Mouse (Mus musculus) embryonic facial prominence, embryonic 10.5 days (tissue): ENCODE results near the gene Rbfox2. TPM values are rescaled to one million over a fixed set of nuclear protein-coding genes. Genes with fewer than 3 reads are reported as not detected.

Source experiments
- DNase-seq: peaks from one replicate; pipeline ENCODE4 v3.0.0-alpha.2; 2017; ENCODE audit warnings: low spot score
- H3K27ac ChIP-seq: fragments of 300-500 bp; sonication (generic); replicated peaks from 2 replicates; pipeline ENCODE4 v1.5.1; 2016; ENCODE audit warnings: mild to moderate bottlenecking
- H3K27me3 ChIP-seq: fragments of 300-500 bp; sonication (generic); replicated peaks from 2 replicates; pipeline ENCODE4 v1.6.1; 2016; ENCODE audit warnings: low read depth, mild to moderate bottlenecking; ENCODE audit not compliant: poor library complexity, severe bottlenecking
- H3K36me3 ChIP-seq: fragments of 300-500 bp; sonication (generic); replicated peaks from 2 replicates; pipeline ENCODE4 v1.6.1; 2016; ENCODE audit warnings: mild to moderate bottlenecking, moderate library complexity
- H3K4me1 ChIP-seq: fragments of 300-500 bp; sonication (generic); 2 replicates; pipeline ENCODE4 v1.6.1; 2016
- H3K4me3 ChIP-seq: fragments of 300-500 bp; sonication (generic); 2 replicates; pipeline ENCODE4 v1.5.1; 2016; ENCODE audit warnings: mild to moderate bottlenecking, moderate library complexity
- H3K9me3 ChIP-seq: fragments of 300-500 bp; sonication (generic); 2 replicates; pipeline ENCODE4 v1.6.1; 2016; ENCODE audit warnings: mild to moderate bottlenecking
- WGBS: fragments of 180-500 bp; shearing (Covaris S2); methylation state at CpG from one replicate; pipeline ENCODE4 v1.1.7; 2016; 5-methylcytosine and 5-hydroxymethylcytosine counted together
- polyA plus RNA-seq: library from polyadenylated mRNA; unstranded; fragments of >200 nt; fragmentation: Nextera tagmentation; extraction: Ambion mirVana; gene quantifications from 2 replicates; pipeline ENCODE4 v1.2.1, GENCODE M21; 2016

Rbfox2 gene
- polyA plus RNA-seq, 1 experiment from 2014 or later, result 60.7 TPM

GRCm38 (mm10) chr15:77144960-77145359, 161.8 kb downstream of the Rbfox2 start:
- no peak overlapping the region for H3K27ac ChIP-seq
- H3K4me1 ChIP-seq, result peaks cover 29% of the 10 kb centered on the region
- peaks cover 23% of the 10 kb centered on the region for H3K36me3 ChIP-seq
- H3K27me3 ChIP-seq, result no peaks in the 10 kb centered on the region
- WGBS, result 90% methylated on average over 1 of the region's 1 CpGs
- H3K4me3 ChIP-seq, result no peak overlapping the region
- no peak for DNase-seq
- H3K9me3 ChIP-seq, result no peaks in the 10 kb centered on the region

DNA sequence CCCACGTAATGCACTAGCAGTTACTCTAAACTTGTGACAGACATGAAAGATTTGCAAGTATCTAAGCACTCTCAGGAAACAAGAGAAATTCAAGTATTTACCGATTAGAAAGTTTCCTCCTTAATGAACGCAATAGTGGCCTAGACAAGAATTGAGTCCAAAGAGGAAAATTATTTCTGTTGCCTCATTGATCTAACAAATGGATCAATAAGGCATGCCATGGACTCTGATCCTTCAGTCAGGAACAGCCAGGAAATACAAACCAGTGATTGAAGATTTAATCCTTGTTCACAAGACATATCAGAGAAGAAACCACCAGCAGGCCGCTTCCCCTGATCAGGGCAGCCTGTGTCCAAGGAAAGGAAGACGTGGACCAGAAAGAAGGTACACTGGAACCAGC, 164.0 kb downstream of the Rbfox2 start:
- Histone ChIP-seq H3K27me3 (no peaks in the 10 kb centered on the region), H3K4me3 (no peak overlapping the region), H3K36me3 (peaks cover 17% of the 10 kb centered on the region), H3K4me1 (peaks cover 24% of the 10 kb centered on the region), H3K27ac (no peak overlapping the region), H3K9me3 (no peaks in the 10 kb centered on the region)
- WGBS, result 90% methylated on average over 5 of the region's 5 CpGs
- DNase-seq, result no peak

GRCm38 (mm10) chr15:77142352-77142751, 164.5 kb downstream of the Rbfox2 start:
- 75% methylated on average over 6 of the region's 6 CpGs for WGBS
- peaks cover 24% of the 10 kb centered on the region for H3K4me1 ChIP-seq
- no peaks in the 10 kb centered on the region for H3K27me3 ChIP-seq
- H3K4me3 ChIP-seq, result no peak overlapping the region
- no peak overlapping the region for H3K27ac ChIP-seq
- no peaks in the 10 kb centered on the region for H3K9me3 ChIP-seq
- H3K36me3 ChIP-seq, result peaks cover 16% of the 10 kb centered on the region
- no peak for DNase-seq

DNA sequence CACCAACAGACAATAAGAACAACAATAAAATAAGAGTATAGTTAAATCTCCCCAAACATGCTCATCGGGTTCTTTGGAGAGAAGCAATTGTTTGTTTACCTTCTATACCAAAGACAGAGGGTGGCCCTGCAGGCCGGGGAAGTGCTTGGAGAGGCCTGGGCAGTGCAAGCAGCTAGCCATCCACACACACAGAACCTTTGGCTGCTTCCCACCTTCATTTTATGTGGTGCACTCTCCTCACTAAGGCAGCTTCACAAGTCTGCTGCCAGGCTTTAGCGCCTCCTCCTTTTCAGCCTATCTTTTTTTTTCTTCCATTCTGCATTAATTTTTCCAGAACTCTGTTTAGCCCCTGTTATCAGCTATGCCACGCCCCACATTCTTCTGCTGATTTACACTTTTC, 165.1 kb downstream of the Rbfox2 start:
- peaks cover 10% of the 10 kb centered on the region for H3K36me3 ChIP-seq
- no peak overlapping the region for H3K27ac ChIP-seq
- no peaks in the 10 kb centered on the region for H3K9me3 ChIP-seq
- H3K27me3 ChIP-seq, result no peaks in the 10 kb centered on the region
- 75% methylated on average over 4 of the region's 4 CpGs for WGBS
- peaks cover 24% of the 10 kb centered on the region for H3K4me1 ChIP-seq
- no peak for DNase-seq
- no peak overlapping the region for H3K4me3 ChIP-seq

GRCm38 (mm10) chr15:77138282-77138681, 168.5 kb downstream of the Rbfox2 start:
- Histone ChIP-seq H3K36me3 (peaks cover 38% of the 10 kb centered on the region), H3K4me3 (no peak overlapping the region), H3K27me3 (no peaks in the 10 kb centered on the region), H3K9me3 (peaks cover 8% of the 10 kb centered on the region; the same call in 1 of the 2 replicates), H3K27ac (0 out of 2 replicates have a peak overlapping the region, but pooled peaks have one; percentile 14), H3K4me1 (peaks cover 24% of the 10 kb centered on the region)
- WGBS, result 84% methylated on average over 5 of the region's 5 CpGs
- DNase-seq, result no peak

DNA sequence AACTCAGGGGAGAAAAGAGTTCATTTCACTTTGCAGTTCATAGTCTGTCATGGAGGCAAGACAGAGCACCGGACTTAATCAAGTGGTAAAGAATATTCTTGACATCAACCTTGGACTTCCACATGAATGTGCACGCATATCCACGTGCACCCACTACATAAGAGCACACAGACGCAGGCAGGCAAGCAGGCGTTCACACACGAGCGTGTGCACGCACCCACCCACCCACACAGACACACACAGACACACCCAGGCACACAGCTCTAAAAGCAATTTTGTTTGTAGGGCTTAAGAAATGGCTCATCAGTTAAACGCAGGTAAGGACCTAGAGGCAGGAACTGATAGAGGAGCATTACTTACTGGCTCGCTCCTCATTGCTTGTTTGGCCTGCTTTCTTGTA, 172.3 kb downstream of the Rbfox2 start:
- DNase-seq, result no peak
- H3K36me3 ChIP-seq, result peaks cover 64% of the 10 kb centered on the region
- H3K27ac ChIP-seq, result no peak overlapping the region
- H3K4me1 ChIP-seq, result peaks cover 6% of the 10 kb centered on the region
- peaks cover 8% of the 10 kb centered on the region; the same call in 1 of the 2 replicates for H3K9me3 ChIP-seq
- H3K27me3 ChIP-seq, result no peaks in the 10 kb centered on the region
- 97% methylated on average over 10 of the region's 10 CpGs for WGBS
- no peak overlapping the region for H3K4me3 ChIP-seq

DNA sequence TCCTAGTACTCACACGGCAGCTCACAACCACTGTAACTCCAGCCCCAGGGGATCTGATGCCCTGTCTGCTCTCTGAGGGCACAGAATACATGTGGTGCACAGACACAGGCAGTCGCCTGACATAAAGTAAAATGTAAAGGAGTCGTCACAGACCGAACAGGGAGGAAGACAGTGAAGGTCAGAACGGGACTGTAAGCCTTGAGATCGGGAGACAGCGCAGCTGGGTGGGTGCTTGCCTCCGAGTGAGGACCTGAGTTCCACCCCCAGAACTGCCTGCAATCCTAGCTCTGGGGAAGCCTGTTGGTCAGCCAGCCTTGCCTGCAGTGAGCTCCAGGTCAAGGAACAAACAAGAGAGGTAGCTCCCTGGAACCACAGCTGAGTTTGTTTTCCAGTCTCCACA, 177.7 kb downstream of the Rbfox2 start:
- H3K27me3 ChIP-seq, result no peaks in the 10 kb centered on the region
- H3K4me1 ChIP-seq, result no peaks in the 10 kb centered on the region
- WGBS, result 76% methylated on average over 8 of the region's 8 CpGs
- H3K27ac ChIP-seq, result no peak overlapping the region
- H3K4me3 ChIP-seq, result no peak overlapping the region
- no peak for DNase-seq
- H3K9me3 ChIP-seq, result no peaks in the 10 kb centered on the region
- H3K36me3 ChIP-seq, result peaks cover 72% of the 10 kb centered on the region

- H3K27me3 ChIP-seq, result no peaks in the 10 kb centered on the region
- H3K27ac ChIP-seq, result no peak overlapping the region
- H3K4me3 ChIP-seq, result no peak overlapping the region
- peaks cover 67% of the 10 kb centered on the region for H3K36me3 ChIP-seq
- no peak for DNase-seq
- 0 out of 2 replicates have a peak, but pooled peaks cover 4% of the 10 kb centered on the region for H3K4me1 ChIP-seq
- WGBS, result 88% methylated on average over 2 of the region's 2 CpGs
- no peaks in the 10 kb centered on the region for H3K9me3 ChIP-seq
These were observed 179.1 kb downstream of the Rbfox2 start for GRCm38 (mm10) chr15:77127737-77128136.

- Histone ChIP-seq H3K9me3 (no peaks in the 10 kb centered on the region), H3K27ac (no peak overlapping the region), H3K4me3 (no peak overlapping the region), H3K27me3 (no peaks in the 10 kb centered on the region), H3K4me1 (0 out of 2 replicates have a peak, but pooled peaks cover 4% of the 10 kb centered on the region), H3K36me3 (peaks cover 58% of the 10 kb centered on the region)
- no peak for DNase-seq
- whole genome bisulfite sequencing, result 95% methylated on average over 3 of the region's 3 CpGs
These were observed 180.1 kb downstream of the Rbfox2 start for GRCm38 (mm10) chr15:77126674-77127073.

GRCm38 (mm10) chr15:77124372-77125117, 182.3 kb downstream of the Rbfox2 start:
- H3K4me1 ChIP-seq, result 0 out of 2 replicates have a peak, but pooled peaks cover 4% of the 10 kb centered on the region
- 96% methylated on average over 4 of the region's 4 CpGs for WGBS
- peaks cover 50% of the 10 kb centered on the region for H3K36me3 ChIP-seq
- no peak overlapping the region for H3K4me3 ChIP-seq
- H3K9me3 ChIP-seq, result no peaks in the 10 kb centered on the region
- DNase-seq, result no peak
- no peak overlapping the region for H3K27ac ChIP-seq
- no peaks in the 10 kb centered on the region for H3K27me3 ChIP-seq

- no peaks in the 10 kb centered on the region for H3K9me3 ChIP-seq
- H3K36me3 ChIP-seq, result peaks cover 39% of the 10 kb centered on the region
- H3K4me3 ChIP-seq, result no peak overlapping the region
- 84% methylated on average over 2 of the region's 2 CpGs for WGBS
- no peaks in the 10 kb centered on the region for H3K27me3 ChIP-seq
- no peak overlapping the region for H3K27ac ChIP-seq
- no peak for DNase-seq
- H3K4me1 ChIP-seq, result peaks cover 4% of the 10 kb centered on the region; the same call in 1 of the 2 replicates
These were observed 184.0 kb downstream of the Rbfox2 start for GRCm38 (mm10) chr15:77122824-77123223.

- Histone ChIP-seq H3K36me3 (peaks cover 33% of the 10 kb centered on the region), H3K4me3 (no peak overlapping the region), H3K9me3 (no peaks in the 10 kb centered on the region), H3K4me1 (peaks cover 10% of the 10 kb centered on the region; the same call in 1 of the 2 replicates), H3K27ac (no peak overlapping the region), H3K27me3 (no peaks in the 10 kb centered on the region)
- DNase-seq, result no peak
- WGBS, result 76% methylated on average over 6 of the region's 6 CpGs
These were observed 184.6 kb downstream of the Rbfox2 start for GRCm38 (mm10) chr15:77122208-77122607.

DNA sequence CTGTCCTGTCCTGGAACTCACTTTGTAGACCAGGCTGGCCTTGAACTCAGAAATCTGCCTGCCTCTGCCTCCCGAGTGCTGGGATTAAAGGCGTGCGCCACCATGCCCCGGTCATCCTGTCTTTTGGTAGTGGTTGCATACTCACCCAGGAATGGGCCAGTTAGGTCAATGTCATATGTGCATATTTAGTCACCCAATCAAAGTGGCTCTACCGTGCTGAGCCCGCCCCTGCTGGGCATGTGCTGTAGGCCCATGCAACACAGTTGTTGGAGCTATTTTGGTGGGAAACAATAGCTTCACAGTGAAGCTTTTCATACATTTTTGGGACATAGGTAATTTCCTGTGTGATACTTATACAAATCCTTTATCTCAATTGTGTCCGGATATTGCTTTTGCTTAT, 187.1 kb downstream of the Rbfox2 start:
- Histone ChIP-seq H3K9me3 (no peaks in the 10 kb centered on the region), H3K4me3 (no peak overlapping the region), H3K4me1 (peaks cover 15% of the 10 kb centered on the region; the same call in 1 of the 2 replicates), H3K36me3 (peaks cover 47% of the 10 kb centered on the region), H3K27ac (no peak overlapping the region), H3K27me3 (no peaks in the 10 kb centered on the region)
- DNase-seq, result no peak
- WGBS, result 97% methylated on average over 7 of the region's 7 CpGs
